Mouse (Mus musculus): Measurements from ENCODE around the gene Ralgps2. TPM values are rescaled to one million over a fixed set of nuclear protein-coding genes. Genes with fewer than 3 reads are reported as not detected.

Ralgps2 gene
- polyA plus RNA-seq, 1 experiment from 2014 or later: 34.1 TPM

DNA sequence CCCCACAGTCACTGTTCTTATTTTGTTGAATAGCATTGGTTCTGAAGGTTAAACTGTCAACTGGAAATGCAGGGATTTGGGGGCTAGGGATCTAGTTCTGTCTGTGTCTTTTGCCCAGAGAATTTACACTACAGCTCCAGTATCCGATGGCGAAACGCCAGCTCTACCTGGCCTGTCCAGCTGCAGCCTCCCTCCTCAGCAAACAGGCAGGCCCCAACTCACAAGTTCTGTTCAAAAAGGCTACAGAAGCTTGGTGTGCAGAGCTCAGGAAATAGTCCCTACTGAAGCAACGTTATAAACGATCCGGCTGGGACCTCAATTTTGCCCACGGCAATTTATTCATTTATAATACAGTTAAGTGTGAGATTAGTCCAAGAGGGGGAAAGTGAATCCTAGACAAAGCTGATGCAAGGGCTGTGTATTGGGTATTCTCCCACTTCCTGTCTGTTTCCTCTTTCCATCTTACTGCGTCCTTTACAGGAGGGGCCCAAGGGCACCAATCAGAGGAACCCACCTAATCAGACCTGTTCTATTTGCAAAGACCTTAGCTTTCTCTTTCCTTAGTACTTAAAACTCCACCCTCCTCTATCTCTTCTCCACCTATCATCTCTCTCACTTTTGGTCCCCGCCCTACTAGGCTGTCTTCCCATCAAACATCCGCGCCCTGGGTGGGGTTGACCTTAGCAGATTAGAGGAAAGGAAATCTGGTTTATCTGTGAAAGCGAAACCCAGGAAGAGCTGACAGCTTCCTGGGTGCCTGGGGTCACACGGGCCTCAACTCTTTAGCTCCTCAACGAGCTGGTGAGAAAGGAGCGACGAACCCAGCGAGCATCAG, 16.7 kb upstream of the Ralgps2 start:
- H3K36me3 ChIP-seq (ENCODE audit: control insufficient read depth, insufficient read depth): no peaks in the 10 kb centered on the region
- WGBS: 44% methylated on average over 17 of the region's 17 CpGs
- H3K4me1 ChIP-seq (replicated peaks; ENCODE audit: control insufficient read depth, insufficient read depth, low read length): no peaks in the 10 kb centered on the region
- no peak overlapping the region for H3K4me3 ChIP-seq (ENCODE audit: low read depth, low read length)
- no peak overlapping the region for H3K27ac ChIP-seq (ENCODE audit: low read depth, low read length)
- TF ChIP-seq CTCF (IDR thresholded peaks at IDR 0.05; ENCODE audit: low read depth): no peak
- H3K9me3 ChIP-seq (ENCODE audit: control insufficient read depth): no peaks in the 10 kb centered on the region
- no peaks in the 10 kb centered on the region for H3K27me3 ChIP-seq (replicated peaks; ENCODE audit: control insufficient read depth, insufficient read depth, low read length)
- H3K4me2 ChIP-seq (replicated peaks; ENCODE audit: low read depth): peak overlapping the region; percentile 25
- peak; percentile 77 for ATAC-seq
- H3K9ac ChIP-seq (ENCODE audit: low read depth, low read length): no peak overlapping the region

DNA sequence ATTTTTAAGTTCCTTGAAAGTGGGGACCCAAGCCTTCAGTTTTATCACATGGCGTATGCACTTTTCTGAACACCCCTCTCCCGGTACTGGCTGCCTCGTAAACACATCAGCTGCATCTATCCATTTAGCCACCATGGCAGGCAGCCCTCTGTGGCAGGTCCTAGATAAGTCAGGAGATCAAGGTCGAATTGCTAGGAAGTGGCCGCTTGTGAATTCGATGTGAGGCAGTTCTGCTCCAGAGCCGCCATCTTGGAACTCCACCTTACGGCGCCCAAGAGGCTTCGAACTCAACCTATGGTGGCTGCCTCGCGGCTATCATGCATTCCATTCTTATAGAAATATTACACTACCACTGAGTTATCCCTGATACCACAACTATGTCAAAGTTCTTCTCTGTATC, 14.8 kb upstream of the Ralgps2 start:
- TF ChIP-seq CTCF (IDR thresholded peaks at IDR 0.05; ENCODE audit: low read depth): no peak
- WGBS: 94% methylated on average over 12 of the region's 12 CpGs
- H3K36me3 ChIP-seq (ENCODE audit: control insufficient read depth, insufficient read depth): no peaks in the 10 kb centered on the region
- no peaks in the 10 kb centered on the region for H3K27me3 ChIP-seq (replicated peaks; ENCODE audit: control insufficient read depth, insufficient read depth, low read length)
- no peak overlapping the region for H3K4me2 ChIP-seq (replicated peaks; ENCODE audit: low read depth)
- H3K4me1 ChIP-seq (replicated peaks; ENCODE audit: control insufficient read depth, insufficient read depth, low read length): no peaks in the 10 kb centered on the region
- H3K4me3 ChIP-seq (ENCODE audit: low read depth, low read length): no peak overlapping the region
- no peaks in the 10 kb centered on the region for H3K9me3 ChIP-seq (ENCODE audit: control insufficient read depth)
- no peak for ATAC-seq
- H3K9ac ChIP-seq (ENCODE audit: low read depth, low read length): no peak overlapping the region
- H3K27ac ChIP-seq (ENCODE audit: low read depth, low read length): no peak overlapping the region

DNA sequence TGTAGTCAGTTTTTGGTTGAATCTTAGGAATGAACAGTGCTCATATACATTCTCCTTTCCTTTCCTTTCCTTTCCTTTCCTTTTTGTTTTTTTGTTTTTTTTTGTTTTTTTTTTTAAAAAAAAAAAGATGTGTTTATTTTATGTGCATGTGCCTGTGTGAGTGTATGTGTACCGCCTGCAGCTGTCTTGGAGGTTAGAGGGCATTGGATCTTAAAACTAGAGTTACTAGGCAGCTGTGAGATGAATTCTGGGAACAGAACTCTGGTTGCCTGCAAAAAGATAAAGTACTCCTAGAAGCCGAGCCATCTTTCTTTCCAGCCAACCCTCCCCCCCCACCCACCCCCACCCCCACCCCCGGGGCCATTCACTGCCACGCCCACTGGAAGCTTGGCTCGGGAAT, 10.9 kb upstream of the Ralgps2 start:
- no peak for ATAC-seq
- Histone ChIP-seq H3K4me2 (replicated peaks; ENCODE audit: low read depth) (no peak overlapping the region), H3K4me1 (replicated peaks; ENCODE audit: control insufficient read depth, insufficient read depth, low read length) (no peaks in the 10 kb centered on the region), H3K27ac (ENCODE audit: low read depth, low read length) (no peak overlapping the region), H3K36me3 (ENCODE audit: control insufficient read depth, insufficient read depth) (no peaks in the 10 kb centered on the region), H3K9ac (ENCODE audit: low read depth, low read length) (no peak overlapping the region), H3K27me3 (replicated peaks; ENCODE audit: control insufficient read depth, insufficient read depth, low read length) (no peaks in the 10 kb centered on the region), H3K9me3 (ENCODE audit: control insufficient read depth) (no peaks in the 10 kb centered on the region), H3K4me3 (ENCODE audit: low read depth, low read length) (no peak overlapping the region)
- 42% methylated on average over 5 of the region's 5 CpGs for WGBS
- TF ChIP-seq CTCF (IDR thresholded peaks at IDR 0.05; ENCODE audit: low read depth): no peak

DNA sequence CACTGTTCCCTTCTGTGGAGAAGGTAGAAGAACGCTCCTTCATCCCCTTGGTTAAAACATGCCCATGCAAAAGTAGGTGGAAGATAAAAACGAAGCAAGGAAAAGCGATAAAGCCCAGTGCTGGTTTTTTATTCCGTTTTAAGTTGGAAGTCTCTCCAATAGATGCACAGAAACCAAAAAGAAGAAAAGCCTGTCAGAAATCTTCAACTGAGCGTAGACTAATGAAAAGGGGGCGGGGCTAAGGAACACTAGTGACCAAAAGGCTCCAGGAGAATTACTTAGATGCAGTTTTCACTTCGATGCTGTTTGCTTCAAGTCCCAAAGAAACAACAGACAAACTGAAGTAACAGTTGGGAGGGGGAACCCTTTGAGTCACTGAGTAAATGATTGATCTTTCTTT, 1.2 kb upstream of the Ralgps2 start:
- H3K4me2 ChIP-seq (replicated peaks; ENCODE audit: low read depth): peak overlapping the region; percentile 96
- H3K36me3 ChIP-seq (ENCODE audit: control insufficient read depth, insufficient read depth): no peaks in the 10 kb centered on the region
- TF ChIP-seq CTCF (IDR thresholded peaks at IDR 0.05; ENCODE audit: low read depth): no peak
- H3K27me3 ChIP-seq (replicated peaks; ENCODE audit: control insufficient read depth, insufficient read depth, low read length): no peaks in the 10 kb centered on the region
- ATAC-seq: no peak
- peak overlapping the region; percentile 72; the same call in 1 of the 2 replicates for H3K4me3 ChIP-seq (ENCODE audit: low read depth, low read length)
- WGBS: 37% methylated on average over 7 of the region's 7 CpGs
- no peaks in the 10 kb centered on the region for H3K9me3 ChIP-seq (ENCODE audit: control insufficient read depth)
- no peak overlapping the region for H3K27ac ChIP-seq (ENCODE audit: low read depth, low read length)
- no peaks in the 10 kb centered on the region; the same call in none of the 2 replicates for H3K4me1 ChIP-seq (replicated peaks; ENCODE audit: control insufficient read depth, insufficient read depth, low read length)
- H3K9ac ChIP-seq (ENCODE audit: low read depth, low read length): no peak overlapping the region

DNA sequence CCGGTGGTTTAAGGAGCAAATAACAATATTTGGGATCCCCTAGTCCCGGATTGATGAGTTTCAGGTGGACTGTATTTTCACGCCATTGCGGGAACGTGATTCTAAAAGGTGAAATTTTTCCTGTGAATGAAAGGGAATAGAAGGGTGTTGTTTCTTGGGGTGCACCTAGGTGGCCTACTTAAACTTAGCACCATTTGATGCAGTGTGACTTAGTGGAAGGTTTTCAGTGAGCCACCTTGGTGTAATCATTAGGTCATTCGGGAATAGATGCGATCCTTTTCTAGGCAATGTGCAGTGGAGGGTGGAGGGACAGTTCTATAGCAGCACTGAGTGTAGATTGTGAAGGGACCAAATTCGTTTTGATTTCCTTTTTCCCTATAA, 706 bp upstream of the Ralgps2 start:
- Histone ChIP-seq H3K27me3 (replicated peaks; ENCODE audit: control insufficient read depth, insufficient read depth, low read length) (no peaks in the 10 kb centered on the region), H3K4me1 (replicated peaks; ENCODE audit: control insufficient read depth, insufficient read depth, low read length) (no peaks in the 10 kb centered on the region; the same call in none of the 2 replicates), H3K9ac (ENCODE audit: low read depth, low read length) (peak overlapping the region; percentile 75; the same call in 1 of the 2 replicates), H3K4me3 (ENCODE audit: low read depth, low read length) (peak overlapping the region; percentile 72), H3K4me2 (replicated peaks; ENCODE audit: low read depth) (peak overlapping the region; percentile 96), H3K36me3 (ENCODE audit: control insufficient read depth, insufficient read depth) (no peaks in the 10 kb centered on the region), H3K9me3 (ENCODE audit: control insufficient read depth) (no peaks in the 10 kb centered on the region), H3K27ac (ENCODE audit: low read depth, low read length) (no peak overlapping the region; the same call in 1 of the 2 replicates)
- TF ChIP-seq CTCF (IDR thresholded peaks at IDR 0.05; ENCODE audit: low read depth): peak; percentile 19; the same call in 1 of the 2 replicates
- WGBS: 5% methylated on average over 8 of the region's 8 CpGs
- ATAC-seq: no peak

DNA sequence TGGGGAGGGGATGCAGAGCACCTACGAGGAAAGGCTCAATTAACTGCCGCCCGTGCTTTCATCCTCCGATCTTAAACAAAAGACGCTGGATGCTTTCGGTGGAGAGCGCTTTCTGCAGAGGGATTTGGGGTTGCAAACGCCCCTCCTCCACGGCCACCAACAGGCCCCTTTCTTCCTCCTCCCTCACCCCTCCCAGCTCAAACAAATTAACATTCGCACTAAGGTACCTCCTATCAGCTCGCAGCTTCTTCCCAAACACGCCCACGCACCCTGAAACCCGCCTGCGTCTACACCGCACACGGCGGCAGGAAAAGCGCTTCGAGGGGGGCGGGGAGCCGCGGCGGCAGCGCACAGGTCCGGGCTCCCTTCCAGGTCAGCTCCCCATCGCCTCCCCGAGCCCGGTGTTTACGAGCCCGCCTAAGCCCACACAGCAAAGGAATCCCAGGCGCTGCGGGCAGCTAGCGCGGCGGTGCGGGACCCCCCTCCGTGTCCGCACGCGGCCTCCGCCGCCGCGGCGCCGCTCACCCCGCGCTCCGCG, 652 bp downstream of the Ralgps2 start:
- Histone ChIP-seq H3K4me2 (replicated peaks; ENCODE audit: low read depth) (peak overlapping the region; percentile 96), H3K4me1 (replicated peaks; ENCODE audit: control insufficient read depth, insufficient read depth, low read length) (no peaks in the 10 kb centered on the region; the same call in none of the 2 replicates), H3K27me3 (replicated peaks; ENCODE audit: control insufficient read depth, insufficient read depth, low read length) (no peaks in the 10 kb centered on the region), H3K9me3 (ENCODE audit: control insufficient read depth) (no peaks in the 10 kb centered on the region), H3K4me3 (ENCODE audit: low read depth, low read length) (peak overlapping the region; percentile 72), H3K9ac (ENCODE audit: low read depth, low read length) (peak overlapping the region; percentile 75), H3K27ac (ENCODE audit: low read depth, low read length) (peak overlapping the region; percentile 82), H3K36me3 (ENCODE audit: control insufficient read depth, insufficient read depth) (no peaks in the 10 kb centered on the region)
- TF ChIP-seq CTCF (IDR thresholded peaks at IDR 0.05; ENCODE audit: low read depth): no peak
- WGBS: under 1% methylated on average over 42 of the region's 51 CpGs
- peak; percentile 42 for ATAC-seq

Measured in intestine, postnatal 0 days (tissue).